8 mouse cellular contexts compared by ENCODE assay signal in genomic region chr11:95046980-95047680, GRCm38 (mm10). TPM values are rescaled to one million over a fixed set of nuclear protein-coding genes. Genes with fewer than 3 reads are reported as not detected.
DNase-seq lines count a peak whose midpoint lies in the region; ATAC-seq and TF ChIP-seq lines count a peak whose summit lies in the region.

No protein-coding gene starts in this region.

- H3K4me3 ChIP-seq in kidney, adult 2 months (ENCODE audit: insufficient read depth, low read depth, low read length) = no peak overlapping the region

- no peaks in the 10 kb centered on the region for H3K27me3 ChIP-seq in kidney, adult 2 months (replicated peaks; ENCODE audit: control insufficient read depth, insufficient read depth, low read length)

- peak; percentile 87 for TF ChIP-seq CTCF in kidney, adult 2 months (conservative IDR thresholded peaks at IDR 0.05; ENCODE audit: insufficient read depth, insufficient read length, low read depth, low read length)

- 61% methylated on average over 9 of the region's 9 CpGs for WGBS in kidney, adult 2 months

- TF ChIP-seq POLR2A in kidney, adult 2 months (IDR thresholded peaks at IDR 0.05; ENCODE audit: low read depth, low read length) = no peak

- H3K4me1 ChIP-seq in kidney, adult 2 months (ENCODE audit: control insufficient read depth, insufficient read depth, low read length) = no peaks in the 10 kb centered on the region; the same call in 1 of the 2 replicates

- DNase-seq in kidney, adult 2 months = peak; percentile 69
- DNase-seq in kidney, adult 8-10 months = no peak
- peak; percentile 43 for DNase-seq in MEL-GATA-1-ER (ENCODE audit: extremely low read depth, low read depth)
- DNase-seq in cerebellum, adult 8-10 months = peak; percentile 67
- peak; percentile 80 for DNase-seq in forelimb bud, embryonic 11.5 days (ENCODE audit: low read depth, low spot score)
- DNase-seq in kidney, postnatal 36 days = peak; percentile 53 to 69
- peak; percentile 80 for DNase-seq in thymus, postnatal 0 days (ENCODE audit: low spot score)

- ATAC-seq in megakaryocyte-erythroid progenitor cell, adult 5-6 weeks (replicated peaks; ENCODE audit: low FRiP score, low TSS enrichment, poor library complexity, severe bottlenecking) = peak; percentile 64

- H3K36me3 ChIP-seq in kidney, adult 2 months (ENCODE audit: control insufficient read depth, insufficient read depth, low read length) = no peaks in the 10 kb centered on the region

- H3K27ac ChIP-seq in kidney, adult 2 months (ENCODE audit: insufficient read depth, low read depth, low read length) = no peak overlapping the region

RNA-seq across cellular contexts. Expression of gene Pdk2, which starts 6.0 kb away (rescaled TPM):
- 430 and 469 TPM in 2 replicates for polyA plus RNA-seq in kidney, adult 2 months (2012; rRNA removed)
- total RNA-seq in megakaryocyte-erythroid progenitor cell, adult 5-6 weeks (2014; fragmentation: Nextera tagmentation) = 16.9 and 21.5 TPM in 2 replicates
- total RNA-seq in megakaryocyte-erythroid progenitor cell, adult 5-6 weeks (2017) = 3.2 and 5.2 TPM in 2 replicates
- polyA plus RNA-seq in thymus, postnatal 0 days (2015; fragmentation: Nextera tagmentation; extraction: Ambion mirVana) = 13.0 and 13.9 TPM in 2 replicates

RNA-seq across cellular contexts. Expression of gene Itga3, which starts 29.5 kb away (rescaled TPM):
- 48.2 and 55.4 TPM in 2 replicates for polyA plus RNA-seq in kidney, adult 2 months (2012; rRNA removed)
- not detected in 2 replicates for total RNA-seq in megakaryocyte-erythroid progenitor cell, adult 5-6 weeks (2014; fragmentation: Nextera tagmentation)
- 0.28 TPM in 1 of 2 replicates, not detected in the other for total RNA-seq in megakaryocyte-erythroid progenitor cell, adult 5-6 weeks (2017)
- polyA plus RNA-seq in thymus, postnatal 0 days (2015; fragmentation: Nextera tagmentation; extraction: Ambion mirVana) = 6.2 and 7.0 TPM in 2 replicates

RNA-seq across cellular contexts. Expression of gene Samd14, which starts 37.5 kb away (rescaled TPM):
- polyA plus RNA-seq in kidney, adult 2 months (2012; rRNA removed) = 3.2 and 3.7 TPM in 2 replicates
- 69.9 and 89.1 TPM in 2 replicates for total RNA-seq in megakaryocyte-erythroid progenitor cell, adult 5-6 weeks (2014; fragmentation: Nextera tagmentation)
- total RNA-seq in megakaryocyte-erythroid progenitor cell, adult 5-6 weeks (2017) = 29.0 and 30.8 TPM in 2 replicates
- 6.7 and 7.0 TPM in 2 replicates for polyA plus RNA-seq in thymus, postnatal 0 days (2015; fragmentation: Nextera tagmentation; extraction: Ambion mirVana)

RNA-seq across cellular contexts. Expression of gene Ppp1r9b, which starts 56.3 kb away (rescaled TPM):
- 24.1 and 29.9 TPM in 2 replicates for polyA plus RNA-seq in kidney, adult 2 months (2012; rRNA removed)
- total RNA-seq in megakaryocyte-erythroid progenitor cell, adult 5-6 weeks (2014; fragmentation: Nextera tagmentation) = 121 and 137 TPM in 2 replicates
- total RNA-seq in megakaryocyte-erythroid progenitor cell, adult 5-6 weeks (2017) = 174 and 229 TPM in 2 replicates
- polyA plus RNA-seq in thymus, postnatal 0 days (2015; fragmentation: Nextera tagmentation; extraction: Ambion mirVana) = 21.5 and 27.9 TPM in 2 replicates

Comparison
In these comparisons a context has a peak if more than half of its experiments do, and no peak if none do; other contexts are left out.
1. DNase-seq: peak in kidney, adult 2 months (single experiment), MEL-GATA-1-ER (single experiment), cerebellum, adult 8-10 months (single experiment), forelimb bud, embryonic 11.5 days (single experiment), kidney, postnatal 36 days (2 of 2) and thymus, postnatal 0 days (single experiment); none in kidney, adult 8-10 months (0 of 2).
2. RNA of gene Pdk2, which starts 6.0 kb away (polyA plus RNA-seq): 430 to 469 TPM in kidney, adult 2 months; 13.0 to 13.9 TPM in thymus, postnatal 0 days; every median in the first group is over 10 times any median in the second.